Mouse (Mus musculus) heart, postnatal 0 days (tissue): ENCODE results near the gene Sec24c. TPM values are rescaled to one million over a fixed set of nuclear protein-coding genes. Genes with fewer than 3 reads are reported as not detected.
"Not testable (repeated sequence)": the region's sequence is repeated elsewhere in the genome, so short reads cannot be mapped to it uniquely, and the experiment has no call there.

Experiments
- ATAC-seq: fragments of 200-750 bp; cut with Nextera tagmentation; 2 replicates; pipeline ENCODE4 v1.8.0; 2017; ENCODE audit warnings: low read depth, moderate number of reproducible peaks, moderate library complexity; ENCODE audit not compliant: insufficient read depth
- DNase-seq: peaks from one replicate; pipeline ENCODE4 v3.0.0-alpha.2; 2016; ENCODE audit warnings: low spot score
- H3K27ac ChIP-seq: fragments of 300-500 bp; sonication (generic); 2 replicates; pipeline ENCODE4 v1.5.1; 2014; ENCODE audit warnings: low read depth, mild to moderate bottlenecking
- H3K27me3 ChIP-seq: fragments of 300-500 bp; sonication (generic); 2 replicates; pipeline ENCODE4 v1.6.1; 2014; ENCODE audit warnings: low read length, mixed read lengths; ENCODE audit not compliant: control insufficient read depth, insufficient read depth
- H3K36me3 ChIP-seq: fragments of 300-500 bp; sonication (generic); replicated peaks from 2 replicates; pipeline ENCODE4 v1.6.1; 2014; ENCODE audit warnings: low read length, mixed read lengths; ENCODE audit not compliant: control insufficient read depth, insufficient read depth
- H3K4me1 ChIP-seq: fragments of 300-500 bp; sonication (generic); 2 replicates; pipeline ENCODE4 v1.6.1; 2014; ENCODE audit warnings: antibody characterized with exemption; ENCODE audit not compliant: control insufficient read depth, insufficient read depth
- H3K4me2 ChIP-seq: fragments of 300-500 bp; sonication (generic); 2 replicates; pipeline ENCODE4 v1.6.1; 2014; ENCODE audit warnings: low read depth, mild to moderate bottlenecking, low read length, moderate library complexity
- H3K4me3 ChIP-seq: fragments of 300-500 bp; sonication (generic); 2 replicates; pipeline ENCODE4 v1.5.1; 2014; ENCODE audit warnings: low read depth, low read length
- H3K9ac ChIP-seq: fragments of 300-500 bp; sonication (generic); replicated peaks from 2 replicates; pipeline ENCODE4 v1.6.1; 2014; ENCODE audit warnings: low read depth, low read length, mixed read lengths
- H3K9me3 ChIP-seq: fragments of 300-500 bp; sonication (generic); replicated peaks from 2 replicates; pipeline ENCODE4 v1.6.1; 2016; ENCODE audit warnings: low read length; ENCODE audit not compliant: control insufficient read depth
- CTCF ChIP-seq: IDR thresholded peaks from 2 replicates; pipeline ENCODE4 v1.5.1; 2016; ENCODE audit warnings: antibody characterized with exemption, control low read depth, low read depth
- EP300 ChIP-seq: IDR thresholded peaks from 2 replicates; pipeline ENCODE4 v1.6.1; 2016; ENCODE audit warnings: antibody characterized with exemption, low read depth
- WGBS: fragments of 180-500 bp; shearing (Covaris S2); extraction: QIAGEN DNeasy Blood & Tissue Kit; methylation state at CpG from one replicate; pipeline ENCODE4 v1.1.7; 2014; 5-methylcytosine and 5-hydroxymethylcytosine counted together
- polyA plus RNA-seq: library from polyadenylated mRNA; unstranded; fragments of >200 nt; fragmentation: Nextera tagmentation; extraction: Ambion mirVana; gene quantifications from 2 replicates; pipeline ENCODE4 v1.2.1, GENCODE M21; 2015
- total RNA-seq: library from RNA; depleted of rRNA; stranded (reverse); fragments of >200 nt; gene quantifications from 2 replicates; pipeline ENCODE4 v1.2.3, GENCODE M21; 2014; ENCODE audit warnings: low replicate concordance

Gene Sec24c
- total and polyA plus RNA-seq, 2 experiments from 2014 or later, result 42.9 to 71.2 TPM

DNA sequence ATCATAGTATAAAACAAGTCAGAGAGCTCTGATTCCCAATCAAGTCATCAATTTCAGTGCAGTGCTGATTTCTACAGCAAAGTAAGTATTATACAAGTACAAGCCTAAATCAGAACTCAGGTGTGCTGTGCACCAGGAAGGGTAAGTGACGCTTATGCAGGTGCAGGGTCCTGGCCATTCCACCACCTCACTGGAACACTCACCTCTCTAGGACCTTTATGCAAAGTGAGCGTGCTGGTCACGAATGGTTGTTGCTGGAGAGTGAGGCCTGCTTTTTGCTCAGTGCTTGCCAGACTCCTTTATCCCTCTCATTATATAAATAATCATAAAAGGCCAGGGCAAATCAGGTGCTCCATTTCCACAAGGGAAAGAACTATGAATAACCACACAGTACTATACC lies 26.3 kb downstream of the Sec24c start:
- no peak overlapping the region; the same call in 1 of the 2 replicates for H3K27ac ChIP-seq
- WGBS, result 70% methylated on average over 3 of the region's 3 CpGs
- H3K27me3 ChIP-seq, result no peaks in the 10 kb centered on the region
- no peaks in the 10 kb centered on the region for H3K9me3 ChIP-seq
- H3K36me3 ChIP-seq, result peaks cover 18% of the 10 kb centered on the region
- H3K4me3 ChIP-seq, result no peak overlapping the region
- no peak overlapping the region for H3K4me2 ChIP-seq
- TF ChIP-seq EP300, result no peak
- TF ChIP-seq CTCF, result no peak
- DNase-seq (no peak), ATAC-seq (no peak)
- no peak overlapping the region for H3K9ac ChIP-seq
- H3K4me1 ChIP-seq, result peaks cover 29% of the 10 kb centered on the region

DNA sequence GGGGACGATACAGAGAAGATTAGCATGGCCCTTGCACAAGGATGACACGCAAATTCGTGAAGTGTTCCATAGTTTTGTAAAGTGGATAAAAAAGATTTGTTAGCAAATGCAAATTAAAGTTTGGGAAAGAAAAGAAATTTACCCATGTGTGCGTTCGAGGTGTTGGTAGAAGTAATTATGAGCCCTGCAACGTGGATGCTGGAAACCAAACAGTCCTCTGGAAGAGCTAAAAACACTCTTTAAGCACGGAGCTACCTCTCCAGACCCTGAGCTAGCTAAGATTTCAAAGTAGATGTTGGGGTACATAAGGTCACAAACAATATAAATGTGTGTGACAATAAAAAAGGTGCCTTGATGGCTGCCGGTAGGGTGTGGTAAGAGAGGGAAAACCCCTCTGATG lies 27.4 kb downstream of the Sec24c start:
- Histone ChIP-seq H3K9me3 (no peaks in the 10 kb centered on the region), H3K4me3 (peak overlapping the region; percentile 78), H3K4me1 (peaks cover 21% of the 10 kb centered on the region), H3K9ac (peak overlapping the region; percentile 94), H3K4me2 (peak overlapping the region; percentile 82), H3K27me3 (no peaks in the 10 kb centered on the region), H3K27ac (peak overlapping the region; percentile 97), H3K36me3 (peaks cover 20% of the 10 kb centered on the region)
- ATAC-seq (no peak), DNase-seq (no peak)
- WGBS, result 56% methylated on average over 8 of the region's 8 CpGs
- TF ChIP-seq EP300, result no peak
- no peak for TF ChIP-seq CTCF

DNA sequence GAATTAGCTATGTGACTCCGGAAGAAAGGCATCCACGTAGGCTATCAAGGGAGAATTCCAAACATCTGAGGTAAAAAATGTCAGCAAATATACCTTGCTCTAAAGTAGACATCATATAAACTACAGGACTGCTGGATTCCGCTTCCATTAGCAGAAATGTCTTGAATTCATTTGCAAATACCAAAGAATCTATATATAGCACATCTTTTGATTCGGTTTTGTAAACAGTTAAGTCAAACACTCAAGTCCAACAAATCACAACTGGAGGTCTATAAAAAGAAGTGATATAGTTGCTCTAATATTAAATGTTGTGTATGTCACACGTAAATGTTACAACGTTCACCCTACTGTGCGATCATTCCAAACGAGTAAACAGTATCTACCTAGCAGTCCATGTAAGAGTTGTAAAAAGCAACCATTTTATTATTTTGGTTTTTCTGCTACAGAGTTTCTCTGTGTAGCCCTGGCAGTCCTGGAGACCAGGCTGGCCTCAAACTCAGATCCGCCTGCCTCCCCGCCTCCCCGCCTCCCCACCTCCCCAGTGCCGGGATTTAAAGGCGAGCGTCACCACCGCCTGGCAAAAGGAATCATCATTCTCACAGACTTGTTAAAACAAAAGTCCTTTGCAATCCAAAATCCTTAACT lies 28.1 kb downstream of the Sec24c start:
- peaks cover 17% of the 10 kb centered on the region for H3K4me1 ChIP-seq
- peak overlapping the region; percentile 94 for H3K9ac ChIP-seq
- H3K36me3 ChIP-seq, result peaks cover 20% of the 10 kb centered on the region
- ATAC-seq (peak; percentile 27), DNase-seq (peak; percentile 59)
- H3K4me2 ChIP-seq, result peak overlapping the region; percentile 82
- no peak for TF ChIP-seq EP300
- no peak for TF ChIP-seq CTCF
- H3K4me3 ChIP-seq, result peak overlapping the region; percentile 78
- no peaks in the 10 kb centered on the region for H3K27me3 ChIP-seq
- no peaks in the 10 kb centered on the region for H3K9me3 ChIP-seq
- 3% methylated on average over 15 of the region's 15 CpGs for WGBS
- peak overlapping the region; percentile 97 for H3K27ac ChIP-seq

DNA sequence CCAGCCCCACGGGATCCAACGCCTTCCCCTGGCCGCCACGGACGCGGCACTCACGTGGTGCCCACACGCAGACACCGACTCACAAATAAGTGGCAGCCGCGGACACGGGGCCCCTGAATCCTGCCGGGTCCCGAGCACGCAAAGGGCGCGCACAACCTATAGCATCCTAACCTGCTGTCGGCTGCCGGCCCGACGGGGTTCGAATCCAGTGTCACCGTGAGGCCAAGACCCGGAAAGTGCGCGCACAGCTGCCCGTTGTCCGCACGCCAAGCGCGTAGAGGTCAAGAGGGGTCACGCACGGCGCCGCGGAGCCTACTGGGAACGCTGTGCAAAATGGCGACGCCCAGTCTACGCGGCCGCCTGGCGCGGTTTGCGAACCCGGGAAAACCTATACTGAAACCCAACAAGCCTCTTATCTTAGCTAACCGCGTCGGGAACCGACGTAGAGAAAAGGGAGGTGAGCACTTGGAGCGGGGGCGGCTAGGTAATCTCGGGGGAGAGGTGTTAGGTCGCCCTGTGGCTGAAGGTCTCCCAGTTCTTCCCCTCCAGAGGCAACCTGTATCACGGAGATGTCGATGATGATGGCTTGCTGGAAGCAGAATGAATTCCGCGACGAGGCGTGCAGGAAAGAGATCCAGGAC lies 28.8 kb downstream of the Sec24c start, which contains the start of gene Chchd1:
TSS of gene Chchd1 (plus strand) at position 266 of the 641 bp plus-strand sequence.
- H3K9me3 ChIP-seq, result no peaks in the 10 kb centered on the region
- WGBS, result under 1% methylated on average over 61 of the region's 61 CpGs
- peak; percentile 76 for DNase-seq
- peak within 1 kb of the TSS; percentile 94 for H3K9ac ChIP-seq
- H3K4me2 ChIP-seq, result peak within 1 kb of the TSS; percentile 82
- peak; percentile 79 for ATAC-seq
- no peaks in the 10 kb centered on the region for H3K27me3 ChIP-seq
- peak within 1 kb of the TSS; percentile 78 for H3K4me3 ChIP-seq
- H3K4me1 ChIP-seq, result peaks cover 17% of the 10 kb centered on the region
- peak within 1 kb of the TSS; percentile 97 for H3K27ac ChIP-seq
- TF ChIP-seq EP300 (no peak; the same call in 1 of the 2 replicates), CTCF (no peak)
- peaks cover 20% of the 10 kb centered on the region for H3K36me3 ChIP-seq

DNA sequence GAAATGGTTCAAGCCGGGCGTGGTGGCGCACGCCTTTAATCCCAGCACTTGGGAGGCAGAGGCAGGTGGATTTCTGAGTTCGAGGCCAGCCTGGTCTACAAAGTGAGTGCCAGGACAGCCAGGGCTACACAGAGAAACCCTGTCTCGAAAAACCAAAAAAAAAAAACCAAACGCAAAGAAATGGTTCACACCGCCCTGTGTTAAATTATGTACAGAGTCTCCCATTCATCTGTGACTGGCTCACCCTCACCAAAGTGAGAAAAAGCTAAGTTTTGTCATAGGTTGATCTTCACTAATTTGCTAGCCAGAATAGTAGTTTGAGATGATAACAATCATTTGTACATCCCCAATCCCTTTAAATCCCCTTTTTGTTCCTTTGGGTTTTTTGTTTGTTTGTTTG lies 29.4 kb downstream of the Sec24c start:
- Histone ChIP-seq H3K27ac (peak overlapping the region; percentile 97), H3K4me1 (peaks cover 17% of the 10 kb centered on the region), H3K4me2 (peak overlapping the region; percentile 82), H3K36me3 (peaks cover 20% of the 10 kb centered on the region), H3K4me3 (peak overlapping the region; percentile 78), H3K9ac (peak overlapping the region; percentile 94)
- H3K27me3 ChIP-seq, DNase-seq, H3K9me3 ChIP-seq, ATAC-seq: not testable (repeated sequence)
- 0 out of 2 replicates have a peak, but pooled peaks have one; percentile 9 for TF ChIP-seq EP300
- WGBS, result 5% methylated on average over 8 of the region's 8 CpGs
